Mouse (Mus musculus): ENCODE data around the gene Etv1.
"Not testable (repeated sequence)": the region's sequence is repeated elsewhere in the genome, so short reads cannot be mapped to it uniquely, and the experiment has no call there.

Gene Etv1

GRCm38 (mm10) chr12:38818320-38818719 lies 39.1 kb downstream of the Etv1 start:
- in situ Hi-C loops (cut with MboI): no loop called here

DNA sequence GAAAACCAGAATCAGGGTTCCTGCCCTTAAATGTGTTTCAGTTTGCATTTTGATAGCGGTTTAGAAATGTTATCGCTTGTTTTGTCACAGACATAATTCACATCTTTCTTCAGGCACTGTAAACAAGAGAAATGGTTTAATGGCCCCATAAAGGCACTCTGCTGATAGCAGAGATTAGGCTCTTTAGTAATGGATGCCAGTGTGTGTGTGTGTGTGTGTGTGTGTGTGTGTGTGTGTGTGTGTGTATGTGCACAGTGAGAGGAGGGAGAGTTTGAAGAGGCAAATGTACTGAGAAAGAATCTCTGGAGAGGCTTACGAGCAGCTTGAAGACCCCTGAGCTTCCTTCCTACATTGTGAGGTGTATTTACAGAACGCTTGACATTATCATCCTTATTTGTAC lies 41.5 kb downstream of the Etv1 start:
- in situ Hi-C loops (cut with MboI): no loop called here

DNA sequence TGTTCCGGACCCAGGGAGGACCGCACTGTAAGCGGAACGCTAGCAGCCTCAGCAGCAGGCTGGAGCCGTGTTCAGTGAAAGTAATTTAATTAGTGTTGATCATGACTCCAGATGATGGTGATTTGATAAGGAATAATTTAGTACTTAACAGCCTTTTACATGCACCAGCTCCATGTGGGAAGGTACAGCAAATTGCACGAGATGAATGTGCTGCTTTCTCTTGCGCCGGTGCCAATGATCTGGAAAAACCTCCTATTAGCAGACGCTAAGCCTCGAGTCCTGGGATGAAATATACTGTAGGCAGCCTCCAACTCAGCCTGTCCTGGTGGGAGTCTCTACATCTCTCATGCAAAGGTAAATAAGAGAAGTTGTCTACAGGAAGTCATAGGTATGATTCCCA lies 45.2 kb downstream of the Etv1 start:
- in situ Hi-C loops (cut with MboI): no loop called here

GRCm38 (mm10) chr12:38832981-38833380 lies 53.8 kb downstream of the Etv1 start:
- in situ Hi-C loops (cut with MboI): no loop called here

- in situ Hi-C loops (cut with MboI): no loop called here
Observed at GRCm38 (mm10) chr12:38834581-38834980, 55.4 kb downstream of the Etv1 start.

DNA sequence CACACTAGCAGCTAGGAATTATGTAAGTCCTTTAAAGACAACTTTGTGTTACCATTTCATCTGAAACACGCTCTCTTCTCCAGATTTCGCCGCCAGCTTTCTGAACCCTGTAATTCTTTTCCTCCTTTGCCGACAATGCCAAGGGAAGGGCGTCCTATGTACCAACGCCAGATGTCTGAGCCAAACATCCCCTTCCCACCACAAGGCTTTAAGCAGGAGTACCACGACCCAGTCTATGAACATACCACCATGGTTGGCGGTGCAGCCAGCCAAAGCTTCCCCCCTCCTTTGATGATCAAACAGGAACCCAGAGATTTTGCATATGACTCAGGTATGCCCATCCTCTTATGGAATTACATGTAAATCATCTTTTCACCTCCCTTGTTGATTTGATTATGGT lies 55.8 kb downstream of the Etv1 start:
- in situ Hi-C loops (cut with MboI): not testable (repeated sequence)

- in situ Hi-C loops (cut with MboI): no loop called here
Observed at GRCm38 (mm10) chr12:38843801-38844295, 64.7 kb downstream of the Etv1 start.

DNA sequence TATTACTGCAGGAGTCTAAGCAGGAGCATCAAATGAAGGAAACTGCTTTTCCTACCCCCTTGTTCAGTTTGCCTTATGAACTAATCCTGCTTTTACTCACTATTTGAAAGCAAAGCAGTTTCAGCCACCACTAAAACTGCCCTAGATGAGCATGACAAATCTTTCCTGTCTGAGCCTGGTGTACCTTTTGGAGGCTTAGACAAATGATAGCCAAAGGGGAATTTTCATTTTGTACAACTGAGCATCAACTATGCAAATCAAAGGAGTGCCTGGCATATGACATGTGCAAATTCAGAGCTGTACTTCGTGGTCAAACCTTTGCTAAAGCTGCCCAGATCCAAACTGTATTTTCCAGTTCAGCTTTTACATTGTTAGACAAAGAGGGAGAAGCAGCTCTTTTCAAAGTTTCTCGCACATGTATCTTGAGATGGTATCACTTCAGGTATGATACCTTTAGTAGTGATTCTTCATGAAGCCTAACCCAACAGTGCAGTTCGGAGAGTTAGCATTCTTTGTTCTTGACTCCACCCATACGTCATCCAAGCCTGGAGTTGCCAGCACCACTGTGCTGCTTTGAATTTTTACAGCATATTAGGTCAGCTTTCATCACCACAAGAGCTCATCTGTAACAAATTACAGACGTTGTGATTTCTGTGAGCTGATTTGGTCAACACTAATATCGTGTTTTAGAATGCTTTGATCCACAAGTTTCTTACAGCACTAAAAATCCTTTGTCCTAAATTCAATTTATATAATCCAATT lies 68.5 kb downstream of the Etv1 start:
- in situ Hi-C loops (cut with MboI): no loop called here

DNA sequence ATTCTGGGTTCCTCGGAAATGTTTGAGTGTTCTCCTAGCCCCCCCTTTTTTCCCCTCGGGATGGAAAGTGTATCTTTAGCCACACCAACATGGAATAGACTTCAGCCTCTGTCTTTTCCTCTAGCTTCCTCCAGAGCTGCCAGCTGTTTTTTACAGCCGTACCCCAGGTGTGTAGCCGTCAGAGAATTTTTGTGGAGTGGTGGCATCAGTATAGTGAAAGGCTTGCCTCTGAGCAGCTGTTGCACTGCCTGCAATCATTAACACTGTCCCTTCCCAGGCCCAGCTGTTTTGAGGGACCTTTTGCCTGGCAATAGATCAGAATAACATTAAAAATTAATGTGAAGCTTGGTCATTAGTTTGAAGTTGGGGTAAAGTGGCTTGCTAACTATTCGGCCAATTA lies 70.8 kb downstream of the Etv1 start:
- in situ Hi-C loops (cut with MboI): no loop called here

GRCm38 (mm10) chr12:38854274-38854673 lies 75.1 kb downstream of the Etv1 start:
- in situ Hi-C loops (cut with MboI): no loop called here

- in situ Hi-C loops (cut with MboI): no loop called here
Observed at GRCm38 (mm10) chr12:38854751-38855150, 75.6 kb downstream of the Etv1 start.

- in situ Hi-C loops (cut with MboI): no loop called here
Observed at GRCm38 (mm10) chr12:38859675-38860074, 80.5 kb downstream of the Etv1 start.

DNA sequence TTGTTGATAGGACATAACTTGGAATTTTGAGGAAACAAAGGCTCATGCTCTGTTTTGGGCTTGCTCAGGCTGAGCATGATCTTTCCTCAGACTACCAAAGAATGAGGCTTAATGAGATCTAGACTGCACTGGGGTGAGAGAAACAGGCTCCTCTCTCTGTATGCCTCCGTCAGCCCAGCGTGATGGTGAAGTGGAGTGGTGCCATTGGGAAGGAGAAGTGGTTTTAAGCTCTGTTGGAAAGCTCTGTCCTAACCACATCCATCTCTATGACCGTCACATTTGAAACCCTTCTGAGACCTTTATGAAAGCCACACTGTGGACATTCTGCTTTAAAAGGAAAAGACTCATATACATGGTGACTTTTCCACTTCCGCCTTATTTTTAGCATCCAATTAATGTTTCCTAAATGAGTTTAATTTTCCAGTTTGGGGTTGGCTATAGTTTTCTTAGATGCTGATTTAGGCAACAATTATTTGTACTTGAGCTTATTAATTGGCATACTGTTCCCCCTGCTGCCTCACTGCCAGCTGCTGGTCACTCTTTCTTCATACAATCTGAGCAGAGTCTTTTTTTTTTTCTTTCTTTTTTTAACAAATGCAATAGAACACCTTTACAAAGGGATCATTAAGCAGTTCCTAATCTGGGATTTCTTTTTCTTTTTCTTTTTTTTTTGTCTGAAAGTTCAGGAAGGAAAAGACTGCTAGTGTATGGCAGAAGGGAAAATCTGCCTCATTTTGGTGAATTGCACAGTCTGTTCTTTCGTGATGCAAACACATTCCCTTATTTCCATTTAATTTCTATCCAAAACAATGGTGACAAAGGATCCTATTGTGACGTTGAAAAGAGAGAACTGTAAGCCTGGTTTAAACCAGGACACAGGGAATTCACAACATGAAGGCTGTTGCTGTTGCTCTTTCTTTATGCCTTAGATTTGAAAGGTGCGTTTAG lies 81.3 kb downstream of the Etv1 start:
- in situ Hi-C loops (cut with MboI): no loop called here

GRCm38 (mm10) chr12:38863395-38863794 lies 84.2 kb downstream of the Etv1 start:
- in situ Hi-C loops (cut with MboI): no loop called here

- in situ Hi-C loops (cut with MboI): no loop called here
Observed at GRCm38 (mm10) chr12:38863982-38864828, 85.0 kb downstream of the Etv1 start.

DNA sequence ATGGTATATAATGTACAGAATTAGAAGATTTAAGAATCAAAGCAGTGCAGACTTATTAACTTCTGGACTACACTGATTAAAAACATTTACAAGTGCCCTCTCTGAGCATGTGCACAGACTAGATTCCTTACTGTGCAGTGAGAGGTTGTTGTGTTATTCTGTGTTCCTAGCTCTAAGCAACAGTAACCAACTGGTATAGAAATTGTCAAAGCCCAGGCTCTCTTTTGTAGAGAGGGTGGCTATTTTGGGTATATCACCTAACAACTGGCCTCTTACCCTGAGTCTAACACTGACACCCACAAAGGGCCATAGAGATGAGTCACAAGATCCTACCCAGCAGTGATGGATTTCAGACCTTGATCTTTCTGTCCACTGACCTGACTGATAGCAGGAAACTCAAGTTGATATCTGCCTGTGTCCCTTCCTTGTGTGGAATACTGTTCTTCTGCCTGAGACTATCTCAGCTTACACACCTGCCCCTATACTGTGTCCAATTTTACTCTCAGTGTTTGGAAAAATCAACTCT lies 95.4 kb downstream of the Etv1 start:
- in situ Hi-C loops (cut with MboI): no loop called here

- in situ Hi-C loops (cut with MboI): no loop called here
Observed at GRCm38 (mm10) chr12:38904516-38904915, 125.3 kb downstream of the Etv1 start.

GRCm38 (mm10) chr12:38906314-38906713 lies 127.1 kb downstream of the Etv1 start:
- in situ Hi-C loops (cut with MboI): no loop called here

DNA sequence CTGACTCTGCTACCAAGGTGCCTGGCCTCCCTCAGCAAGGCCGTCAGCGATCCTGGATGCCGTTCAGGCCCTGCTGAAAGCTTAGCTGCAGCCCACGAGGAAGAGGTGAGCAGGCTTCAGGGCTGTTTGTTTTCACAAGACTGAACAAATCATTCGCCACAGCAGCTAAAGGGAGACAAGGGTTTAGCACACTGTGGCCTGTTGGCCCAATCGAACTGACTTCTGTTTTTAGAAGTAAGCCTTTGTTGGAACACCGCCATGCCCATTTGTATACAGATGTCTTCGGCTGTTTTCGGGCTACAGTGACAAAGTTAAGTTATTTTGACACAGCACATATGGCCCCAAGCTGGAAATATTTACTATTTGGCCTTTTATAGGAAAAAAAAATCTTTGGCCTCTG lies 127.6 kb downstream of the Etv1 start:
- in situ Hi-C loops (cut with MboI): no loop called here

DNA sequence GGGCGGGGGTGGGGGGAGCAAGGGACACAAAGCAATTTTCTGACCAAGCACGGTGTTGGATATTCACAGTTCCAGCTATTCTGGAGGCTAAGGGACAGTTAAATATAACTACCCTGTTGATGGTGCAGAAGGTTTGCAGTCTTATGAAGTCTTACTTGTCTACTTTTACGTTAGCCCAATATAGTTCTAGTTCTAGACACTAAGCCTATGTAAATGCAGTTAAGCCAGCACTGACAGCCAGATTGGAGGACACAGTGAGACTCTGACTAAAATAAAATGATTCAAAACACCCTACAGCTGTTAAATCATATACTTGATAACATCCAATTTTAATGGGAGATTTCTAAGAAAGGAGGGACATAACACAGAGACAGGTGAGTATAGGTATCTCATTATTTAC lies 129.8 kb downstream of the Etv1 start:
- in situ Hi-C loops (cut with MboI): no loop called here

All from mature B cell (primary cell).